Comparison of ENCODE assay signal across 18 mouse cellular contexts in the genomic region with DNA sequence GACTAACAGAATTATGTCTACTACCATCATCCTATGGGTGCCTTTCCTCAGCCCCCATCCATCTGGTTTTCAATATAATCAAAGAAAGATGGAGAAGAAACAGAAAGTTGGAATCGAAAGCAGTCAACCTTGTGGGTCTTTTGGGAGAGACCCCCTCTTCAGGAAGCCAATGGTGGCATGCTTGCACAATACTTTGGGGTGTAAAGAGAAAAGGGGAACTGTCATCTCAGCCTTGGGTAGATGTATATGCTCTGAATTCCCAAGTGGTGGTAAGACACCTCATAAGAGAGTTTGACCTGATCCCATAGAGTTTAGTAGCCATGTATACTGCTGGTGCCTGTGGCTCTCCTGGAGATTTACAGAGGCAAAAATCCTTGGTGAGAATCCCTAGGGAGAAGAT.
"Had no signal": no experiment of that assay in that cellular context is flagged by ENCODE, and none has a peak within 500 bp of the region (broad histone marks: within the 10 kb centered on the region; RNA-seq: fewer than 3 reads in every experiment).

No protein-coding gene starts in this region.

- H3K4me2 ChIP-seq: intestine, embryonic 15.5 days; limb, embryonic 13.5 days; liver, embryonic 13.5 days; midbrain, embryonic 15.5 days; neural tube, embryonic 13.5 days; stomach, embryonic 15.5 days had no signal

- H3K9me3 ChIP-seq: intestine, embryonic 15.5 days; limb, embryonic 13.5 days; liver, embryonic 13.5 days; midbrain, embryonic 15.5 days; neural tube, embryonic 13.5 days; stomach, embryonic 15.5 days had no signal

- H3K4me3 ChIP-seq: intestine, embryonic 15.5 days; layer of hippocampus, adult 2 months; limb, embryonic 13.5 days; liver, embryonic 13.5 days; midbrain, embryonic 15.5 days; neural tube, embryonic 13.5 days; stomach, embryonic 15.5 days had no signal

- H3K27ac ChIP-seq: layer of hippocampus, adult 2 months; limb, embryonic 13.5 days; stomach, embryonic 15.5 days had no signal

- H3K27me3 ChIP-seq: intestine, embryonic 15.5 days; limb, embryonic 13.5 days; liver, embryonic 13.5 days; midbrain, embryonic 15.5 days; neural tube, embryonic 13.5 days; stomach, embryonic 15.5 days had no signal

- H3K36me3 ChIP-seq: intestine, embryonic 15.5 days; limb, embryonic 13.5 days; liver, embryonic 13.5 days; midbrain, embryonic 15.5 days; neural tube, embryonic 13.5 days; stomach, embryonic 15.5 days had no signal

- H3K4me1 ChIP-seq: stomach, embryonic 15.5 days had no signal

- ATAC-seq: intestine, embryonic 15.5 days; midbrain, embryonic 15.5 days had no signal

- DNase-seq: kidney, adult 18-20 months; kidney, postnatal 10 days; kidney, postnatal 4 days; left cerebral cortex, postnatal 4 days; liver, embryonic 13.5 days; lung, adult 2 months; lung, postnatal 10 days; lung, postnatal 4 days; retina, postnatal 1 day; right cerebral cortex, postnatal 4 days; thymus, adult 2 months; thymus, postnatal 25 days had no signal

- H3K9ac ChIP-seq: intestine, embryonic 15.5 days; limb, embryonic 13.5 days; liver, embryonic 13.5 days; midbrain, embryonic 15.5 days; neural tube, embryonic 13.5 days; stomach, embryonic 15.5 days had no signal
